Mouse (Mus musculus) CH12.LX (cell line): Measurements from ENCODE around the gene Pml.

ENCODE experiments used
- BHLHE40 ChIP-seq: IDR thresholded peaks from 2 replicates; pipeline ENCODE4 v1.6.1; 2011; ENCODE audit warnings: mild to moderate bottlenecking, low read depth, low read length, improper control_type of control experiment
- CTCF ChIP-seq, 2 experiments: IDR thresholded peaks in 1 of 2; conservative IDR thresholded peaks in 1 of 2; 2 replicates each; pipeline ENCODE4 v1.5.1; 2011 to 2012; ENCODE audit warnings: low read depth in 2 of 2, low read length in 2 of 2, improper control_type of control experiment in 1 of 2, inconsistent platforms in 1 of 2, mild to moderate bottlenecking in 1 of 2, moderate library complexity in 1 of 2
- E2F4 ChIP-seq: IDR thresholded peaks from 2 replicates; pipeline ENCODE4 v1.6.1; 2011; ENCODE audit warnings: low read depth, low read length, improper control_type of control experiment; ENCODE audit not compliant: insufficient replicate concordance
- EP300 ChIP-seq: IDR thresholded peaks from 2 replicates; pipeline ENCODE4 v1.6.1; 2011; ENCODE audit warnings: low read length, improper control_type of control experiment
- HCFC1 ChIP-seq: IDR thresholded peaks from 2 replicates; pipeline ENCODE4 v1.6.1; 2012; ENCODE audit warnings: low read depth, mild to moderate bottlenecking, inconsistent platforms, low read length, improper control_type of control experiment
- IRF4 ChIP-seq: IDR thresholded peaks from 2 replicates; pipeline ENCODE4 v1.6.1; 2014; ENCODE audit warnings: low read depth, mild to moderate bottlenecking, inconsistent platforms, low read length, improper control_type of control experiment
- JUND ChIP-seq: conservative IDR thresholded peaks from 2 replicates; pipeline ENCODE4 v1.6.1; 2011; ENCODE audit warnings: low read depth, low read length, improper control_type of control experiment
- KAT2A ChIP-seq: IDR thresholded peaks from 2 replicates; pipeline ENCODE4 v1.6.1; 2012; ENCODE audit warnings: low read length, improper control_type of control experiment, inconsistent platforms; ENCODE audit not compliant: insufficient replicate concordance
- MAFK ChIP-seq: IDR thresholded peaks from 2 replicates; pipeline ENCODE4 v1.6.1; 2011; ENCODE audit warnings: low read length, improper control_type of control experiment; ENCODE audit not compliant: insufficient replicate concordance
- MEF2A ChIP-seq: IDR thresholded peaks from 2 replicates; pipeline ENCODE4 v1.6.1; 2014; ENCODE audit warnings: low read depth, mild to moderate bottlenecking, inconsistent platforms, low read length, improper control_type of control experiment, borderline replicate concordance
- MXI1 ChIP-seq: IDR thresholded peaks from 2 replicates; pipeline ENCODE4 v1.6.1; 2011; ENCODE audit warnings: mild to moderate bottlenecking, low read depth, low read length, improper control_type of control experiment
- POLR2A ChIP-seq: IDR thresholded peaks from 2 replicates; pipeline ENCODE4 v1.6.1; 2011; ENCODE audit warnings: low read depth, mild to moderate bottlenecking, improper control_type of control experiment, low read length
- TCF12 ChIP-seq: IDR thresholded peaks from 2 replicates; pipeline ENCODE4 v1.6.1; 2014; ENCODE audit warnings: low read depth, mild to moderate bottlenecking, inconsistent platforms, low read length, improper control_type of control experiment

GRCm38 (mm10) chr9:58243696-58244095, 5.9 kb downstream of the Pml start:
- TF ChIP-seq MAFK: no peak
- no peak for TF ChIP-seq E2F4
- no peak for TF ChIP-seq MXI1
- no peak for TF ChIP-seq TCF12
- TF ChIP-seq POLR2A: no peak
- TF ChIP-seq BHLHE40: no peak
- no peak for TF ChIP-seq CTCF (conservative IDR thresholded peaks at IDR 0.05 in 1 of 2, IDR thresholded peaks at IDR 0.05 in 1 of 2; ENCODE audit: low read depth in 2 of 2, low read length in 2 of 2)
- no peak for TF ChIP-seq KAT2A
- no peak for TF ChIP-seq EP300
- no peak for TF ChIP-seq MEF2A
- no peak for TF ChIP-seq HCFC1
- TF ChIP-seq IRF4: no peak
- TF ChIP-seq JUND: no peak
